Mouse (Mus musculus) hindbrain, embryonic 11.5 days (tissue): ENCODE measurements around the gene Isg20l2. TPM values are rescaled to one million over a fixed set of nuclear protein-coding genes. Genes with fewer than 3 reads are reported as not detected.

ENCODE experiments used
- ATAC-seq: fragments of 200-750 bp; cut with Nextera tagmentation; 2 replicates; pipeline ENCODE4 v1.8.0; 2017; ENCODE audit warnings: mild to moderate bottlenecking, moderate TSS enrichment, moderate library complexity; ENCODE audit not compliant: low FRiP score
- DNase-seq: peaks from one replicate; pipeline ENCODE4 v3.0.0-alpha.2; 2015; ENCODE audit warnings: low spot score
- H3K27ac ChIP-seq: fragments of 300-500 bp; sonication (generic); 2 replicates; pipeline ENCODE4 v1.5.1; 2014; ENCODE audit warnings: mild to moderate bottlenecking, low read depth, low read length
- H3K27me3 ChIP-seq: fragments of 300-500 bp; sonication (generic); 2 replicates; pipeline ENCODE4 v1.6.1; 2014; ENCODE audit warnings: mild to moderate bottlenecking, low read length, moderate library complexity, mixed read lengths; ENCODE audit not compliant: control insufficient read depth, insufficient read depth
- H3K36me3 ChIP-seq: fragments of 300-500 bp; sonication (generic); 2 replicates; pipeline ENCODE4 v1.6.1; 2014; ENCODE audit warnings: mild to moderate bottlenecking, low read length, moderate library complexity, mixed read lengths; ENCODE audit not compliant: control insufficient read depth, insufficient read depth
- H3K4me1 ChIP-seq: fragments of 300-500 bp; sonication (generic); replicated peaks from 2 replicates; pipeline ENCODE4 v1.6.1; 2014; ENCODE audit warnings: low read length, mixed read lengths; ENCODE audit not compliant: control insufficient read depth, insufficient read depth
- H3K4me2 ChIP-seq: fragments of 300-500 bp; sonication (generic); replicated peaks from 2 replicates; pipeline ENCODE4 v1.6.1; 2014; ENCODE audit warnings: mild to moderate bottlenecking, low read depth, low read length
- H3K4me3 ChIP-seq: fragments of 300-500 bp; sonication (generic); 2 replicates; pipeline ENCODE4 v1.5.1; 2014; ENCODE audit warnings: low read depth, low read length
- H3K9ac ChIP-seq: fragments of 300-500 bp; sonication (generic); 2 replicates; pipeline ENCODE4 v1.6.1; 2014; ENCODE audit warnings: low read depth, low read length
- H3K9me3 ChIP-seq: fragments of 300-500 bp; sonication (generic); 2 replicates; pipeline ENCODE4 v1.6.1; 2016; ENCODE audit warnings: low read length; ENCODE audit not compliant: control insufficient read depth
- WGBS: fragments of 180-500 bp; shearing (Covaris S2); extraction: QIAGEN DNeasy Blood & Tissue Kit; methylation state at CpG from one replicate; pipeline ENCODE4 v1.1.7; 2014; 5-methylcytosine and 5-hydroxymethylcytosine counted together
- polyA plus RNA-seq: library from polyadenylated mRNA; unstranded; fragments of >200 nt; fragmentation: Nextera tagmentation; extraction: Ambion mirVana; gene quantifications from 2 replicates; pipeline ENCODE4 v1.2.1, GENCODE M21; 2014

Gene Isg20l2
- polyA plus RNA-seq, 1 experiment from 2014 or later = 42.5 TPM

DNA sequence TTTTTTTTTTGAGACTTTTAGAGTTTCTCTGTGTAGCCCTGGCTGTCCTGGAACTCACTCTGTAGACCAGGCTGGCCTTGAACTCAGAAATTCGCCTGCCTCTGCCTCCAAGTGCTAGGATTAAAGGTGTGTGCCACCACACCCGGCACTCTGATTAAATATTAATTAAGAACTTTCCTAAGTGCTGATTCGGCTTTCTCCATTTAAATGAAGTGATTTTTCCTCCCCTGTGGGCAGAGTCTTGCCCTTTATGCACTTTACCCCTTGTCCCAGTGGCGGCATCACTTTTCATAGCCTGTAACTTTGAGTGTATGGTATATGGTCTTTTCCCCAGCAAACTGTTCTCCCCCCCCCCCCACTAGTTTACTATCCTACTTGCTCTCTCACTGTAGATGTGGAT, 5.1 kb downstream of the Isg20l2 start:
- DNase-seq = no peak
- no peaks in the 10 kb centered on the region for H3K27me3 ChIP-seq
- peaks cover 3% of the 10 kb centered on the region; the same call in 1 of the 2 replicates for H3K4me1 ChIP-seq
- no peak overlapping the region for H3K27ac ChIP-seq
- ATAC-seq = no peak
- H3K9ac ChIP-seq = no peak overlapping the region
- 81% methylated on average over 4 of the region's 4 CpGs for WGBS
- H3K4me3 ChIP-seq = no peak overlapping the region
- peaks cover 20% of the 10 kb centered on the region for H3K36me3 ChIP-seq
- no peak overlapping the region for H3K4me2 ChIP-seq
- no peaks in the 10 kb centered on the region for H3K9me3 ChIP-seq

- no peak overlapping the region for H3K4me3 ChIP-seq
- no peak overlapping the region for H3K27ac ChIP-seq
- H3K4me2 ChIP-seq = no peak overlapping the region
- peaks cover 20% of the 10 kb centered on the region for H3K36me3 ChIP-seq
- no peaks in the 10 kb centered on the region for H3K9me3 ChIP-seq
- 97% methylated on average over 2 of the region's 2 CpGs for WGBS
- H3K4me1 ChIP-seq = peaks cover 3% of the 10 kb centered on the region; the same call in 1 of the 2 replicates
- ATAC-seq = 0 out of 2 replicates have a peak, but pooled peaks have one; percentile 38
- DNase-seq = peak; percentile 91
- no peak overlapping the region for H3K9ac ChIP-seq
- H3K27me3 ChIP-seq = no peaks in the 10 kb centered on the region
These were observed 5.7 kb downstream of the Isg20l2 start for GRCm38 (mm10) chr3:87935776-87936175.

- Histone ChIP-seq H3K9ac (no peak overlapping the region), H3K27ac (no peak overlapping the region), H3K4me1 (peaks cover 12% of the 10 kb centered on the region; the same call in 1 of the 2 replicates), H3K4me3 (no peak overlapping the region), H3K4me2 (no peak overlapping the region), H3K36me3 (peaks cover 16% of the 10 kb centered on the region), H3K27me3 (no peaks in the 10 kb centered on the region), H3K9me3 (no peaks in the 10 kb centered on the region)
- 74% methylated on average over 5 of the region's 5 CpGs for WGBS
- DNase-seq (no peak), ATAC-seq (no peak)
These were observed 10.5 kb downstream of the Isg20l2 start for GRCm38 (mm10) chr3:87940611-87941010.

DNA sequence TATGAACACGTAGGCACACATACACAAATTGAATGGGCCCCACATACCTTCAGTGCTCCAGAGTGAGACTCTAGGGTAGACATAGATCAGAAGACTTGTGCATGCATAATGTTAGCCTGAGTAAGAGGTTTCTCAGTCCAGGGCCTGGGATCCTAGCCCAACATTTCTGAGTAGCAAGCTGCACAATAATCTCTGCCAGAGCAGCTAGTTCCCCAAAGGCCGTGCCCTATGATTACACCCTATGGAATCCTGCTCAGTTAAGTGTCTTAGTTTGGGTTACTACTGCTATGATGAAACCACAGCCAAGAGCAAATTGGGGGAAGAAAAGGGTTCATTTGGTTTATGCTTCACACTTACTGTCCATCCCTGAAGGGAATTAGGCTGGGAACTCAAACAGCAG, 12.4 kb downstream of the Isg20l2 start:
- DNase-seq (no peak), ATAC-seq (no peak)
- Histone ChIP-seq H3K27me3 (no peaks in the 10 kb centered on the region), H3K9ac (no peak overlapping the region), H3K9me3 (no peaks in the 10 kb centered on the region), H3K4me3 (no peak overlapping the region), H3K4me1 (peaks cover 26% of the 10 kb centered on the region), H3K27ac (no peak overlapping the region), H3K4me2 (no peak overlapping the region), H3K36me3 (peaks cover 13% of the 10 kb centered on the region)
- WGBS = 96% methylated on average over 2 of the region's 2 CpGs

DNA sequence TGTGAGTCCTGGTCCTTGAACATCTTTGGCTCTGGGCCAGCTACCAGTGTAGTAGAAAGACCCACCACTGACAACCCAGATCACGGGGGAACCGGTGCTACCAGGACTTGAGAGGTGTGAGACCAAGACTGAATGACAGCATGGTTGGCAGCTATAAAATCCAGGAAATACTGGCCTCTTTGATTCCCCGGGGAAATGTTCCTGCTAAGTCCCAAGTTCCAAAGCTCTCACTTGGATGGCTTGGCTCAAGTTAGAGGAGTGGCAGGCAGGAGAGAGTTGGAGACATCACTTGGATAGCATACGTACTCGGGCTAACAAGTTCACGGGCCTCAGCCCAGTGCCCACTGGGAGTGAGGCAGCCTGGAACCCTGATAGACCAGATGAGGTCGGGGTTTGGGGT, 13.5 kb downstream of the Isg20l2 start:
- no peak for ATAC-seq
- no peak overlapping the region for H3K27ac ChIP-seq
- no peak overlapping the region for H3K4me3 ChIP-seq
- peaks cover 9% of the 10 kb centered on the region for H3K36me3 ChIP-seq
- no peak for DNase-seq
- H3K9me3 ChIP-seq = no peaks in the 10 kb centered on the region
- 84% methylated on average over 7 of the region's 7 CpGs for WGBS
- no peaks in the 10 kb centered on the region for H3K27me3 ChIP-seq
- H3K4me1 ChIP-seq = peaks cover 33% of the 10 kb centered on the region
- H3K9ac ChIP-seq = no peak overlapping the region
- H3K4me2 ChIP-seq = no peak overlapping the region

GRCm38 (mm10) chr3:87944838-87945600, 14.9 kb downstream of the Isg20l2 start:
- Histone ChIP-seq H3K4me1 (peaks cover 33% of the 10 kb centered on the region), H3K4me2 (no peak overlapping the region), H3K4me3 (no peak overlapping the region), H3K9ac (peak overlapping the region; percentile 37; the same call in 1 of the 2 replicates), H3K36me3 (0 out of 2 replicates have a peak, but pooled peaks cover 3% of the 10 kb centered on the region), H3K9me3 (no peaks in the 10 kb centered on the region), H3K27me3 (no peaks in the 10 kb centered on the region), H3K27ac (peak overlapping the region; percentile 91)
- 8% methylated on average over 4 of the region's 4 CpGs for WGBS
- DNase-seq = peak; percentile 49
- peak; percentile 33; the same call in 1 of the 2 replicates for ATAC-seq

DNA sequence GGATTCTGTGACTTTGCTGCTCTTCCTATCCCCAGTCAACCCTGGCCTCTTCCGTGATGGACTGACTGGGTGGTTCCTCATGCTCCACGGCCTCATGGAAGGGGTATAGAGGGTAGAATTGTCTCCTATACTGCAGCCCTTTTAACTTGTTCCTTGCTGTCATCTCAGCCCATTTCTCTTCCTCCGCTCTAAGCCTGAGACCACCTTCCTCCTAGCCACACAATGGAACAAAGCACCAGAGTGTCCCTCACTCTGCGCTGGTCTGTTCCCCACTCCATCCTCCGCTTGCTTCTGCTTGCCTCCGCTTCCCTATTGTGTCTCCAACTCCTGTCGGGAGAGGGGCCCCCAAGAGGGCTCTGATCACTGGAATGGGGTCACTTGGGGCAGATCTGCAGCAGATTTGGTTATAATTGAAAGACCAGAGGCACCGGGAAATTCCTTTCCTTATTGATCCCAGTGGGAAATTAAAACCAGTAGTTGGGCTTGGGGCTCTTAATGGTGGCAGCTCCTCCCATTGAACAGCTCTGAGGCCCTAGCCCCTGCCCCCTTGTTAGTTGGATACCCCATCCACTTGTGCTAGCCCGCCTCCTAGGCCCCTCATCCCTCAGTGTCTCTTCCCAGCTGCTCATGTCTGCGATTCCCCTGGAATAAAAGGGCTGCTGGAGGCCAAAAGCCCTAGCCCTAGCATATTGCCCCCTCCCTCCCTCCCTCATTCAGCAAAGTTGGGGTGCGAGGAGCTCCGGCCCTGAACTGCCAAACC, 15.8 kb downstream of the Isg20l2 start:
- Histone ChIP-seq H3K27me3 (no peaks in the 10 kb centered on the region), H3K9me3 (no peaks in the 10 kb centered on the region), H3K4me3 (no peak overlapping the region), H3K4me2 (no peak overlapping the region; the same call in 1 of the 2 replicates), H3K36me3 (0 out of 2 replicates have a peak, but pooled peaks cover 3% of the 10 kb centered on the region), H3K4me1 (peaks cover 33% of the 10 kb centered on the region), H3K9ac (peak overlapping the region; percentile 37; the same call in 1 of the 2 replicates), H3K27ac (peak overlapping the region; percentile 91)
- WGBS = 5% methylated on average over 12 of the region's 12 CpGs
- peak; percentile 43 for ATAC-seq
- DNase-seq = peak; percentile 59

- peak overlapping the region; percentile 2; the same call in 1 of the 2 replicates for H3K9ac ChIP-seq
- no peak for DNase-seq
- 0% methylated on average over 1 of the region's 1 CpGs for WGBS
- peak overlapping the region; percentile 91 for H3K27ac ChIP-seq
- H3K4me1 ChIP-seq = peaks cover 33% of the 10 kb centered on the region
- no peaks in the 10 kb centered on the region for H3K27me3 ChIP-seq
- H3K4me3 ChIP-seq = no peak overlapping the region
- H3K4me2 ChIP-seq = no peak overlapping the region; the same call in 1 of the 2 replicates
- no peaks in the 10 kb centered on the region for H3K9me3 ChIP-seq
- ATAC-seq = no peak
- no peaks in the 10 kb centered on the region for H3K36me3 ChIP-seq
These were observed 16.4 kb downstream of the Isg20l2 start for GRCm38 (mm10) chr3:87946541-87946860.
